Mouse (Mus musculus): ENCODE measurements around the gene Dusp9. TPM values are rescaled to one million over a fixed set of nuclear protein-coding genes. Genes with fewer than 3 reads are reported as not detected.

Gene Dusp9
- total and polyA plus RNA-seq, 3 experiments, result 4.7 to 5.2 TPM; not detected in 1

DNA sequence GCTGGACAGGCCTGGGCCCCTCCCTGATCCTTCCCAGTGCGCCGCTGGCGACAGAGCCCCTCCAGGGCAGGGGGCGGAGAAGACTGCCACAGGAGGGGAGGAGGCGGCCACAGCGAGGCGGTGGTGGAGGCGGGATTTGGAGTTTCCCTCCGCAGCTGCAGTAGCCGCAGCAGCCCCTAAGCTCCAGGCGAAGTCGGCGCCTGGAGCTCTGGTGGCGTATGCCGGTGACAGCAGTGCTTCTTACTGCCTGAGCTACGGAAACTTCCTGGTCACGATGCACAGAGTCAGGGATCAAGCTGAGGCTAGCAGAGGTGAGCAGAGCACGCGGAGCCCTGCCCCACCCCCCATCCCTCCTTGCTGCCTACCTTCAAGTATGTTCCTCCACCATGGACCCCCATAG is 3.8 kb upstream of the Dusp9 start:
- DNase-seq (ENCODE audit: low read depth, low spot score), result no peak
- H3K27me3 ChIP-seq (ENCODE audit: control insufficient read depth in 1 of 2, insufficient read depth in 2 of 2, low read length in 2 of 2), result no peaks in the 10 kb centered on the region
- H3K4me1 ChIP-seq (ENCODE audit: control insufficient read depth in 1 of 2, insufficient read depth in 2 of 2, low read length in 2 of 2), result peaks cover 0 to 3% of the 10 kb centered on the region in 2 experiments; a peak in 1 of 4 replicates
- H3K9ac ChIP-seq (ENCODE audit: control insufficient read depth, low read depth, low read length, poor library complexity, severe bottlenecking), result no peak overlapping the region
- TF ChIP-seq ETS1 (IDR thresholded peaks at IDR 0.05; ENCODE audit: low read depth, low read length) (no peak), CTCF (IDR thresholded peaks at IDR 0.05 in 2 of 3, conservative IDR thresholded peaks at IDR 0.05 in 1 of 3; ENCODE audit: control insufficient read depth in 1 of 3, insufficient read depth in 1 of 3, low read depth in 2 of 3, low read length in 3 of 3, poor library complexity in 1 of 3, severe bottlenecking in 1 of 3) (no peak), POLR2AphosphoS5 (IDR thresholded peaks at IDR 0.05; ENCODE audit: borderline replicate concordance, low read depth, low read length) (no peak), TBP (IDR thresholded peaks at IDR 0.05; ENCODE audit: low read depth, low read length) (no peak), MEF2A (IDR thresholded peaks at IDR 0.05; ENCODE audit: extremely low read depth, insufficient replicate concordance, low read depth, low read length, poor library complexity, severe bottlenecking) (no peak), ZC3H11A (IDR thresholded peaks at IDR 0.05; ENCODE audit: low read depth, low read length) (no peak), EP300 (IDR thresholded peaks at IDR 0.05; ENCODE audit: low read depth in 1 of 2, low read length in 2 of 2) (no peak), UBTF (IDR thresholded peaks at IDR 0.05; ENCODE audit: borderline replicate concordance, insufficient read depth, low read depth, low read length) (no peak), MAZ (IDR thresholded peaks at IDR 0.05; ENCODE audit: low read depth, low read length) (no peak), POLR2A (IDR thresholded peaks at IDR 0.05; ENCODE audit: control insufficient read depth in 1 of 2, insufficient read depth in 1 of 2, low read depth in 1 of 2, low read length in 2 of 2, poor library complexity in 1 of 2) (no peak), ZKSCAN1 (IDR thresholded peaks at IDR 0.05; ENCODE audit: low read depth, low read length) (no peak), POLR2AphosphoS2 (IDR thresholded peaks at IDR 0.05; ENCODE audit: low read length) (no peak), CHD2 (IDR thresholded peaks at IDR 0.05; ENCODE audit: low read length) (no peak), MAX (IDR thresholded peaks at IDR 0.05; ENCODE audit: low read length) (no peak), GABPA (IDR thresholded peaks at IDR 0.05; ENCODE audit: low read depth, low read length) (no peak), TCF12 (IDR thresholded peaks at IDR 0.05; ENCODE audit: low read depth, low read length) (no peak), JUND (IDR thresholded peaks at IDR 0.05; ENCODE audit: low read depth, low read length) (no peak)
- H3K36me3 ChIP-seq (ENCODE audit: control insufficient read depth in 1 of 2, insufficient read depth in 2 of 2, low read length in 2 of 2), result no peaks in the 10 kb centered on the region
- H3K27ac ChIP-seq (ENCODE audit: control insufficient read depth, low read depth, low read length), result no peak overlapping the region
- H3K79me2 ChIP-seq (ENCODE audit: control insufficient read depth, insufficient read depth, low read length, poor library complexity), result no peaks in the 10 kb centered on the region
- H3K4me3 ChIP-seq (ENCODE audit: control insufficient read depth in 1 of 2, insufficient read depth in 1 of 2, low read depth in 2 of 2, low read length in 2 of 2), result no peak overlapping the region
- H3K9me3 ChIP-seq (replicated peaks; ENCODE audit: insufficient read depth, low read length), result no peaks in the 10 kb centered on the region

DNA sequence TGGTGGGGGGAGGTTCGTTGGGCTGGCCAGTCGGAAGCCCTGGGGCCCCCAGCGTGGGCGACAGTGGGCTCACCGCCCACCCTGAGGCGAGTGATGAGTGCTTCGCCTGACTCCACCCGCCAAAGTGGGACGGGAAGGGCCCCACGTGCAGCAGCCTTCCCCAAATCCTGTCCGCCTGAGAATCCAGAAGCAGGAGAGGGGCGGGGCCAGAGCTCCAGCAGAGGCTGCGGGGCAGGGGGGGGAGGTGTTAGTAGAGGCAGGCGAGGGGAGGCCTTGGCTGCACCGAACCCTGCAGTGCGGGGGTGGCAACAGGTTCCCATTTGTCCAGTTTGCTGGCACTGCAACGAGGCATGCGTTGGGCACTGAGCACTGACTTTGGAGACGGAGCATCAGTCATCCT is 1.8 kb upstream of the Dusp9 start:
- Histone ChIP-seq H3K9me3 (replicated peaks; ENCODE audit: insufficient read depth, low read length) (no peaks in the 10 kb centered on the region), H3K79me2 (ENCODE audit: control insufficient read depth, insufficient read depth, low read length, poor library complexity) (no peaks in the 10 kb centered on the region), H3K36me3 (ENCODE audit: control insufficient read depth in 1 of 2, insufficient read depth in 2 of 2, low read length in 2 of 2) (no peaks in the 10 kb centered on the region), H3K4me3 (ENCODE audit: control insufficient read depth in 1 of 2, insufficient read depth in 1 of 2, low read depth in 2 of 2, low read length in 2 of 2) (no peak overlapping the region), H3K27me3 (ENCODE audit: control insufficient read depth in 1 of 2, insufficient read depth in 2 of 2, low read length in 2 of 2) (no peaks in the 10 kb centered on the region), H3K4me1 (ENCODE audit: control insufficient read depth in 1 of 2, insufficient read depth in 2 of 2, low read length in 2 of 2) (peaks cover 0 to 3% of the 10 kb centered on the region in 2 experiments; a peak in 1 of 4 replicates), H3K27ac (ENCODE audit: control insufficient read depth, low read depth, low read length) (no peak overlapping the region), H3K9ac (ENCODE audit: control insufficient read depth, low read depth, low read length, poor library complexity, severe bottlenecking) (no peak overlapping the region)
- TF ChIP-seq HCFC1 (IDR thresholded peaks at IDR 0.05; ENCODE audit: low read depth, low read length) (no peak), POLR2A (IDR thresholded peaks at IDR 0.05; ENCODE audit: control insufficient read depth in 1 of 2, insufficient read depth in 1 of 2, low read depth in 1 of 2, low read length in 2 of 2, poor library complexity in 1 of 2) (no peak), CHD1 (IDR thresholded peaks at IDR 0.05; ENCODE audit: low read depth, low read length) (no peak), TAL1 (IDR thresholded peaks at IDR 0.05; ENCODE audit: low read length) (no peak), CHD2 (IDR thresholded peaks at IDR 0.05; ENCODE audit: low read length) (no peak), UBTF (IDR thresholded peaks at IDR 0.05; ENCODE audit: borderline replicate concordance, insufficient read depth, low read depth, low read length) (no peak), RCOR1 (IDR thresholded peaks at IDR 0.05; ENCODE audit: low read depth, low read length) (no peak)
- DNase-seq (ENCODE audit: low read depth, low spot score), result no peak
